Mouse (Mus musculus) ES-E14 (cell line): Measurements from ENCODE around the gene Abhd2.

ENCODE experiments used
- CHD2 ChIP-seq: IDR thresholded peaks from 2 replicates; pipeline ENCODE4 v1.6.1; 2014; ENCODE audit warnings: mild to moderate bottlenecking, low read depth, low read length, inconsistent platforms
- HCFC1 ChIP-seq: IDR thresholded peaks from 2 replicates; pipeline ENCODE4 v1.6.1; 2012; ENCODE audit warnings: low read length, inconsistent platforms, borderline replicate concordance; ENCODE audit not compliant: insufficient read depth
- MAFK ChIP-seq: IDR thresholded peaks from 2 replicates; pipeline ENCODE4 v1.6.1; 2014; ENCODE audit warnings: mild to moderate bottlenecking, low read depth, low read length, inconsistent platforms; ENCODE audit not compliant: insufficient read depth
- ZNF384 ChIP-seq: IDR thresholded peaks from 2 replicates; pipeline ENCODE4 v1.6.1; 2012; ENCODE audit warnings: low read depth, low read length, inconsistent platforms

GRCm38 (mm10) chr7:79310191-79310555, 37.2 kb downstream of the Abhd2 start:
- TF ChIP-seq CHD2 (no peak), HCFC1 (no peak), ZNF384 (no peak), MAFK (no peak)
